Mouse (Mus musculus) bone marrow, adult 2 months (tissue): Measurements from ENCODE around the gene Arhgdia. TPM values are rescaled to one million over a fixed set of nuclear protein-coding genes. Genes with fewer than 3 reads are reported as not detected.

Experiments used
- H3K27ac ChIP-seq: fragments of 200-500 bp; 2 replicates; pipeline ENCODE4 v1.5.1; 2012; ENCODE audit warnings: low read depth, mild to moderate bottlenecking, control low read depth, inconsistent platforms, low read length; ENCODE audit not compliant: control insufficient read depth, poor library complexity, insufficient read depth
- H3K4me1 ChIP-seq: fragments of 200-500 bp; 2 replicates; pipeline ENCODE4 v1.6.1; 2011; ENCODE audit warnings: low read length; ENCODE audit not compliant: control insufficient read depth, insufficient read depth
- H3K4me3 ChIP-seq: fragments of 200-500 bp; replicated peaks from 2 replicates; pipeline ENCODE3; 2011; ENCODE audit warnings: mild to moderate bottlenecking, low read depth, low read length, control low read depth; ENCODE audit not compliant: control insufficient read depth
- CTCF ChIP-seq: fragments of 200-500 bp; IDR thresholded peaks from 2 replicates; pipeline ENCODE4 v1.5.1; 2011; ENCODE audit warnings: low read length, control low read depth; ENCODE audit not compliant: control insufficient read depth, insufficient read depth
- POLR2A ChIP-seq: fragments of 200-500 bp; IDR thresholded peaks from 2 replicates; pipeline ENCODE4 v1.6.1; 2011; ENCODE audit warnings: low read depth, mild to moderate bottlenecking, control low read depth, low read length, borderline replicate concordance; ENCODE audit not compliant: control insufficient read depth
- WGBS: fragments of 180-500 bp; shearing (Covaris S2); methylation state at CpG from one replicate; pipeline ENCODE4 v1.1.7; 2018; 5-methylcytosine and 5-hydroxymethylcytosine counted together
- polyA plus RNA-seq: library from polyadenylated mRNA; stranded (reverse); fragments of >200 nt; gene quantifications from 2 replicates; pipeline ENCODE4 v1.2.4, GENCODE M21; 2011; ENCODE audit warnings: low replicate concordance; ENCODE audit not compliant: missing spikeins, insufficient read depth, insufficient read length

Gene Arhgdia
- polyA plus RNA-seq, 1 experiment: 172 TPM

- WGBS: 72% methylated on average over 3 of the region's 3 CpGs
- no peak for TF ChIP-seq POLR2A
- no peak for TF ChIP-seq CTCF
- Histone ChIP-seq H3K27ac (no peak overlapping the region), H3K4me1 (peaks cover 2% of the 10 kb centered on the region), H3K4me3 (no peak overlapping the region)
These were observed 42.9 kb downstream of the Arhgdia start for GRCm38 (mm10) chr11:120538485-120538884.

DNA sequence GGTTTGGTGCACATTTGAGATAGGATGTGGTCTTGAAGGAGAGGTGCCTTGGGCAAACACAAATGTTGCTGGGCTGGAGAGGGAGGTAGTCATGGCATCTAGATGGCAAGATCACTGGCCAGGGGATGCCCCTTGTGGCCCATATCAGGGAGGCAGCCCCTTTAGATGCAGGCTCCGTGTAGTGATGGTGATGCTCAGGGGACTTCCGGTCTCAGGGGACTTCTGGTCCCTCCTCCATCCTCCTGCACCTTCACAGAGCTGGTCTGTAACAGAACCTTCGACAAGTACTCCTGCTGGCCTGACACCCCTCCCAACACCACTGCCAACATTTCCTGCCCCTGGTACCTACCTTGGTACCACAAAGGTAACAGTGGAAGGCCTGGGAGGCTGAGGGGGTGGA, 45.6 kb downstream of the Arhgdia start:
- Histone ChIP-seq H3K27ac (no peak overlapping the region), H3K4me1 (peaks cover 2% of the 10 kb centered on the region), H3K4me3 (no peak overlapping the region)
- WGBS: 66% methylated on average over 3 of the region's 3 CpGs
- no peak for TF ChIP-seq POLR2A
- no peak for TF ChIP-seq CTCF

DNA sequence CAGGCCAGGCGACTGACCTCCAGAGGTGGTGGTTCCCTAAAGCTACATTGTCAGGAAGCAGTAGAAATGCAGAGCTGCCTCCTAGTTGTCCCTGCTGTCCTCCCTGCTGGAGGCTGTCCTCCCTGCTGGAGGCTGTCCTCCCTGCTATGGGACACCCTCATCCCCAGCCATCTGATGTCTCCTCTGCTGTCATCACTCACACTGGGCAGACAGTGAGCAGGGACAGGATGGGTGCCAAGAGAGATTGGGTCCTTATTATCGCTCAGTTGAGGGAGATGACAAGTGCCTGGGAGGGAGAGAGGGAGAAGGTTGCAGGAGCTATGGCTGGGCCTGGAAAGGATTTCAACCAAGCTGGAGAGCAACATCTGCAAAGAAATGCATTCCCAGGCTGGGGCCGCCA, 46.3 kb downstream of the Arhgdia start:
- 76% methylated on average over 3 of the region's 3 CpGs for WGBS
- H3K27ac ChIP-seq: no peak overlapping the region
- no peak overlapping the region for H3K4me3 ChIP-seq
- TF ChIP-seq CTCF: no peak
- no peak for TF ChIP-seq POLR2A
- H3K4me1 ChIP-seq: peaks cover 2% of the 10 kb centered on the region

GRCm38 (mm10) chr11:120534093-120534492, 47.3 kb downstream of the Arhgdia start:
- 85% methylated on average over 8 of the region's 8 CpGs for WGBS
- H3K4me1 ChIP-seq: peaks cover under 1% of the 10 kb centered on the region
- TF ChIP-seq POLR2A (no peak), CTCF (no peak)
- H3K4me3 ChIP-seq: no peak overlapping the region
- H3K27ac ChIP-seq: no peak overlapping the region

DNA sequence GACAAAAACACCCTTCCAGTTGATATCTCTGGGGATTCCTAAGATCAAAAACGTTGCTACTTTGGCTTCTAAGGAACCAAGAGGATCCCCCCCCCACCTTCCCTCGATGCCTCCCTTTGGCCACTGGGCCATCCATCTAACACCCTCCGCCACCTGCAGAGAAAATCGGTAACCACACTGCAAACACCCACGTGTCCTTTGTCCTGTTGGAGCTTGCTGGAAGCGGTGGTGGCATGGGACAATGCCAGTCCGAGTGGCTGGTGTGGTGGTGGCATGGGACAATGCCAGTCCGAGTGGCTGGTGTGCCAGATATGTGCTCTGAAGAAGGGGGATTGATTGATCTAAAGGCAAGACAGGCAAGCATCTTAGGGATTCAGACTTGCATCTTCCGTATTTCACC, 49.8 kb downstream of the Arhgdia start:
- Histone ChIP-seq H3K27ac (no peak overlapping the region), H3K4me3 (no peak overlapping the region), H3K4me1 (no peaks in the 10 kb centered on the region)
- WGBS: 35% methylated on average over 9 of the region's 9 CpGs
- TF ChIP-seq POLR2A (no peak), CTCF (no peak)

GRCm38 (mm10) chr11:120530085-120530964, 51.1 kb downstream of the Arhgdia start, which contains the start of gene Gcgr:
TSS of gene Gcgr (plus strand) at chr11:120530699.
- no peak for TF ChIP-seq CTCF
- TF ChIP-seq POLR2A: no peak
- no peak within 1 kb of the TSS for H3K4me3 ChIP-seq
- no peak within 1 kb of the TSS for H3K27ac ChIP-seq
- 16% methylated on average over 51 of the region's 62 CpGs for WGBS
- H3K4me1 ChIP-seq: no peaks in the 10 kb centered on the region; the same call in 1 of the 2 replicates

DNA sequence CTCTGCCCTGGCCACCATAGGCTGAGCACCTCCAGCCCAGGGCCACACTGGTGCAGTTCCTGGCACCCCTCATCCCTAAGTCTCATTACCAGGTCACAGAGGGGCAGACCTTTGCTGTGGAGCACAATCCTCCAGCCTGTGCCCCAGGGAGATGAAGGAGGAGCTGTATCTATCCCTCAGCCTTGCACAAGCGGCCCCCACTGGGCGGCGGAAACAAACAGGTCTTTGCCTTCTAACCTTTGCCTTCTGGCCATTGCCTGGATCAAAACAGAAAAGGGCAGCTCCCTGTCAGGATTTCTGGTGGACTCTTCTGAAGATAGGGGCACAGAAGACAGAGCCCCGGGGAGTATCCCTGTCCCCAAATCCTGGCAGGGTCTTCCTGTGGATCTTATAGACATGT, 52.5 kb downstream of the Arhgdia start:
- no peak overlapping the region for H3K27ac ChIP-seq
- WGBS: 85% methylated on average over 4 of the region's 4 CpGs
- H3K4me1 ChIP-seq: no peaks in the 10 kb centered on the region; the same call in 1 of the 2 replicates
- no peak overlapping the region for H3K4me3 ChIP-seq
- no peak for TF ChIP-seq CTCF
- TF ChIP-seq POLR2A: no peak

Other genes starting within 250 kb of the Arhgdia start
- gene Actg1, start 233.1 kb downstream of the Arhgdia start, polyA plus RNA-seq: 387 and 760 TPM in 2 replicates
- not detected in 2 replicates for gene Fscn2, start 220.1 kb downstream of the Arhgdia start, polyA plus RNA-seq
- gene Faap100, start 202.9 kb downstream of the Arhgdia start, polyA plus RNA-seq: 3.1 and 10.9 TPM in 2 replicates
- gene Nploc4, start 143.9 kb downstream of the Arhgdia start, polyA plus RNA-seq: 30.0 and 30.5 TPM in 2 replicates
- not detected in 2 replicates for gene Tspan10, start 139.0 kb downstream of the Arhgdia start, polyA plus RNA-seq
- gene Pde6g, start 128.1 kb downstream of the Arhgdia start, polyA plus RNA-seq: not detected in 2 replicates
- 2.0 and 4.4 TPM in 2 replicates for gene Oxld1, start 123.6 kb downstream of the Arhgdia start, polyA plus RNA-seq
- gene Ccdc137, start 123.5 kb downstream of the Arhgdia start, polyA plus RNA-seq: 19.2 and 29.6 TPM in 2 replicates
- 5.5 and 6.7 TPM in 2 replicates for gene Arl16, start 114.0 kb downstream of the Arhgdia start, polyA plus RNA-seq
- 60.4 and 87.1 TPM in 2 replicates for gene Mrpl12, start 97.0 kb downstream of the Arhgdia start, polyA plus RNA-seq
- 20.6 and 21.0 TPM in 2 replicates for gene Slc25a10, start 89.8 kb downstream of the Arhgdia start, polyA plus RNA-seq
- gene Gcgr, start 50.9 kb downstream of the Arhgdia start, polyA plus RNA-seq: 0.81 and 1.3 TPM in 2 replicates
- gene Mcrip1, start 31.9 kb downstream of the Arhgdia start, polyA plus RNA-seq: 72.1 and 86.5 TPM in 2 replicates
- not detected in 2 replicates for gene Ppp1r27, start 30.5 kb downstream of the Arhgdia start, polyA plus RNA-seq
- 86.5 and 236 TPM in 2 replicates for gene P4hb, start 8.4 kb downstream of the Arhgdia start, polyA plus RNA-seq
- gene Alyref, start 16.7 kb upstream of the Arhgdia start, polyA plus RNA-seq: 165 and 174 TPM in 2 replicates
- gene Anapc11, start 16.8 kb upstream of the Arhgdia start, polyA plus RNA-seq: 26.6 and 32.6 TPM in 2 replicates
- gene Npb, start 26.9 kb upstream of the Arhgdia start, polyA plus RNA-seq: 3.8 TPM in 1 of 2 replicates, not detected in the other
- gene Pcyt2, start 36.3 kb upstream of the Arhgdia start, polyA plus RNA-seq: 45.4 and 46.8 TPM in 2 replicates
- gene Sirt7, start 43.6 kb upstream of the Arhgdia start, polyA plus RNA-seq: 67.9 and 138 TPM in 2 replicates
- 61.7 and 86.9 TPM in 2 replicates for gene Mafg, start 52.0 kb upstream of the Arhgdia start, polyA plus RNA-seq
- gene Pycr1, start 62.1 kb upstream of the Arhgdia start, polyA plus RNA-seq: 2.3 TPM in 1 of 2 replicates, not detected in the other
- gene Myadml2, start 66.5 kb upstream of the Arhgdia start, polyA plus RNA-seq: 6.7 TPM in 1 of 2 replicates, not detected in the other
- gene Notum, start 79.6 kb upstream of the Arhgdia start, polyA plus RNA-seq: not detected in 2 replicates
- 82.0 and 94.3 TPM in 2 replicates for gene Aspscr1, start 91.3 kb upstream of the Arhgdia start, polyA plus RNA-seq
- 39.2 and 57.8 TPM in 2 replicates for gene Cenpx, start 132.1 kb upstream of the Arhgdia start, polyA plus RNA-seq
- gene Lrrc45, start 132.3 kb upstream of the Arhgdia start, polyA plus RNA-seq: 25.5 and 41.4 TPM in 2 replicates
- 2.4 and 5.8 TPM in 2 replicates for gene Rac3, start 139.8 kb upstream of the Arhgdia start, polyA plus RNA-seq
- 7.4 and 9.4 TPM in 2 replicates for gene Dcxr, start 145.7 kb upstream of the Arhgdia start, polyA plus RNA-seq
- 3.8 and 8.0 TPM in 2 replicates for gene Cbr2, start 150.5 kb upstream of the Arhgdia start, polyA plus RNA-seq
- gene Hmga1b, start 181.2 kb upstream of the Arhgdia start, polyA plus RNA-seq: 15.5 and 52.5 TPM in 2 replicates
- 9.1 and 19.9 TPM in 2 replicates for gene Rfng, start 202.6 kb upstream of the Arhgdia start, polyA plus RNA-seq
- gene Gps1, start 202.6 kb upstream of the Arhgdia start, polyA plus RNA-seq: 29.6 and 38.0 TPM in 2 replicates
- 24.2 and 57.6 TPM in 2 replicates for gene Dus1l, start 214.8 kb upstream of the Arhgdia start, polyA plus RNA-seq
- gene Fasn, start 242.9 kb upstream of the Arhgdia start, polyA plus RNA-seq: 6.1 and 16.1 TPM in 2 replicates